Mouse (Mus musculus) cerebellum, postnatal 14 days (tissue): Measurements from ENCODE around the gene H1foo.
A peak's percentile ranks its signal among the peaks of the same experiment; 100 is the strongest.

ENCODE experiments used
- DNase-seq, 2 experiments: peaks; one replicate each; pipeline ENCODE4 v3.0.0; 2021; ENCODE audit warnings: mixed read lengths in 2 of 2

Gene H1foo

GRCm38 (mm10) chr6:115927292-115928242 lies 17.2 kb upstream of the H1foo start:
- DNase-seq = no peak

- DNase-seq = no peak
Observed at GRCm38 (mm10) chr6:115930018-115930417, 14.7 kb upstream of the H1foo start.

GRCm38 (mm10) chr6:115931639-115932038 lies 13.1 kb upstream of the H1foo start, which contains the start of gene Rho:
Gene Rho (plus strand): TSS chr6:115931748.
- DNase-seq = no peak

GRCm38 (mm10) chr6:115932391-115932790 lies 12.3 kb upstream of the H1foo start:
- no peak for DNase-seq

- peak; percentile 65 to 75 for DNase-seq
Observed at GRCm38 (mm10) chr6:115935544-115935943, 9.2 kb upstream of the H1foo start.

- DNase-seq = no peak
Observed at GRCm38 (mm10) chr6:115938011-115938410, 6.7 kb upstream of the H1foo start.

- no peak for DNase-seq
Observed at GRCm38 (mm10) chr6:115938798-115939197, 5.9 kb upstream of the H1foo start.

GRCm38 (mm10) chr6:115940603-115941002 lies 4.1 kb upstream of the H1foo start:
- DNase-seq = no peak

- no peak for DNase-seq
Observed at GRCm38 (mm10) chr6:115941128-115941527, 3.6 kb upstream of the H1foo start.

GRCm38 (mm10) chr6:115943498-115944427 lies 975 bp upstream of the H1foo start:
- no peak for DNase-seq

- DNase-seq = no peak
Observed at GRCm38 (mm10) chr6:115945633-115946032, 895 bp downstream of the H1foo start.

- DNase-seq = peak; percentile 56 to 68
Observed at GRCm38 (mm10) chr6:115946389-115946788, 1.7 kb downstream of the H1foo start.

- DNase-seq = no peak
Observed at GRCm38 (mm10) chr6:115954506-115955074, 9.9 kb downstream of the H1foo start.

- DNase-seq = peak; percentile 68 to 71
Observed at GRCm38 (mm10) chr6:115955169-115955568, 10.4 kb downstream of the H1foo start.

GRCm38 (mm10) chr6:115955664-115956063 lies 10.9 kb downstream of the H1foo start:
- no peak for DNase-seq

GRCm38 (mm10) chr6:115956418-115956921 lies 11.7 kb downstream of the H1foo start:
- no peak for DNase-seq

GRCm38 (mm10) chr6:115956922-115957601 lies 12.3 kb downstream of the H1foo start:
- DNase-seq = peak; percentile 84 to 89

- DNase-seq = peak in 1 of 2 experiments; percentile 46
Observed at GRCm38 (mm10) chr6:115957681-115958080, 12.9 kb downstream of the H1foo start.

- no peak for DNase-seq
Observed at GRCm38 (mm10) chr6:115958445-115958844, 13.7 kb downstream of the H1foo start.

- DNase-seq = peak; percentile 68 to 74
Observed at GRCm38 (mm10) chr6:115959151-115959691, 14.5 kb downstream of the H1foo start.

- no peak for DNase-seq
Observed at GRCm38 (mm10) chr6:115960322-115960721, 15.6 kb downstream of the H1foo start.

- DNase-seq = no peak
Observed at GRCm38 (mm10) chr6:115961743-115962142, 17.0 kb downstream of the H1foo start.
